Comparison of ENCODE assay signal across 15 mouse cellular contexts in genomic region chr2:27078312-27078711, GRCm38 (mm10). TPM values are rescaled to one million over a fixed set of nuclear protein-coding genes. Genes with fewer than 3 reads are reported as not detected.
DNase-seq lines count a peak whose midpoint lies in the region; ATAC-seq and TF ChIP-seq lines count a peak whose summit lies in the region.
"Had no signal": no experiment of that assay in that cellular context is flagged by ENCODE, and none has a peak within 500 bp of the region (broad histone marks: within the 10 kb centered on the region; RNA-seq: fewer than 3 reads in every experiment).

No protein-coding gene starts in this region.

- no peaks in the 10 kb centered on the region for H3K36me3 ChIP-seq in hindbrain, embryonic 12.5 days
- H3K36me3 ChIP-seq in hindbrain, embryonic 11.5 days (ENCODE audit: control insufficient read depth, insufficient read depth, low read length): no peaks in the 10 kb centered on the region
- no peaks in the 10 kb centered on the region for H3K36me3 ChIP-seq in stomach, embryonic 15.5 days
- no peaks in the 10 kb centered on the region for H3K36me3 ChIP-seq in stomach, postnatal 0 days (ENCODE audit: control insufficient read depth, insufficient read depth, low read length)
- H3K36me3 ChIP-seq in heart, embryonic 15.5 days: no peaks in the 10 kb centered on the region
- H3K36me3 ChIP-seq: embryonic facial prominence, embryonic 15.5 days; forebrain, embryonic 15.5 days; liver, embryonic 15.5 days had no signal

- no peak for DNase-seq in hindbrain, embryonic 11.5 days (ENCODE audit: low spot score)
- no peak for DNase-seq in stomach, postnatal 0 days (ENCODE audit: low spot score)
- peak; percentile 39 for DNase-seq in thymus, postnatal 25 days
- DNase-seq in left cerebral cortex, adult 2 months (ENCODE audit: extremely low spot score in 1 of 2, low spot score in 2 of 2): no peak
- DNase-seq: cerebellum, adult 9-10 months had no signal

- no peak overlapping the region for H3K27ac ChIP-seq in hindbrain, embryonic 12.5 days
- no peak overlapping the region for H3K27ac ChIP-seq in hindbrain, embryonic 11.5 days (ENCODE audit: low read depth, low read length)
- H3K27ac ChIP-seq in stomach, embryonic 15.5 days: peak overlapping the region; percentile 48
- no peak overlapping the region; the same call in 1 of the 2 replicates for H3K27ac ChIP-seq in stomach, postnatal 0 days (replicated peaks)
- 0 out of 2 replicates have a peak overlapping the region, but pooled peaks have one; percentile 51 for H3K27ac ChIP-seq in heart, embryonic 15.5 days
- no peak overlapping the region for H3K27ac ChIP-seq in left cerebral cortex, adult 2 months
- H3K27ac ChIP-seq: embryonic facial prominence, embryonic 15.5 days; liver, embryonic 15.5 days had no signal

- H3K9me3 ChIP-seq in hindbrain, embryonic 12.5 days (replicated peaks): no peaks in the 10 kb centered on the region
- H3K9me3 ChIP-seq in hindbrain, embryonic 11.5 days (ENCODE audit: control insufficient read depth, low read length): no peaks in the 10 kb centered on the region
- no peaks in the 10 kb centered on the region for H3K9me3 ChIP-seq in stomach, embryonic 15.5 days
- H3K9me3 ChIP-seq in stomach, postnatal 0 days (ENCODE audit: control insufficient read depth, low read length): no peaks in the 10 kb centered on the region
- no peaks in the 10 kb centered on the region for H3K9me3 ChIP-seq in heart, embryonic 15.5 days (replicated peaks)
- H3K9me3 ChIP-seq: embryonic facial prominence, embryonic 15.5 days; forebrain, embryonic 15.5 days; liver, embryonic 15.5 days had no signal

- 32% methylated on average over 2 of the region's 2 CpGs for WGBS in hindbrain, embryonic 12.5 days
- 33% methylated on average over 2 of the region's 2 CpGs for WGBS in hindbrain, embryonic 11.5 days
- 35% methylated on average over 2 of the region's 2 CpGs for WGBS in stomach, embryonic 15.5 days
- 51% methylated on average over 2 of the region's 2 CpGs for WGBS in stomach, postnatal 0 days
- 25% methylated on average over 2 of the region's 2 CpGs for WGBS in heart, embryonic 15.5 days

- TF ChIP-seq EP300 in stomach, postnatal 0 days (optimal IDR thresholded peaks at IDR 0.05): no peak

- no peak overlapping the region for H3K9ac ChIP-seq in hindbrain, embryonic 12.5 days
- no peak overlapping the region for H3K9ac ChIP-seq in hindbrain, embryonic 11.5 days (ENCODE audit: low read depth, low read length)
- H3K9ac ChIP-seq in stomach, embryonic 15.5 days: no peak overlapping the region
- H3K9ac ChIP-seq in stomach, postnatal 0 days (ENCODE audit: low read length): no peak overlapping the region
- no peak overlapping the region for H3K9ac ChIP-seq in heart, embryonic 15.5 days
- H3K9ac ChIP-seq: embryonic facial prominence, embryonic 15.5 days; forebrain, embryonic 15.5 days; liver, embryonic 15.5 days had no signal

- TF ChIP-seq CTCF in stomach, postnatal 0 days (IDR thresholded peaks at IDR 0.05; ENCODE audit: low read depth): no peak
- no peak for TF ChIP-seq CTCF in left cerebral cortex, adult 2 months (IDR thresholded peaks at IDR 0.05)

- peaks cover 13% of the 10 kb centered on the region; the same call in 1 of the 2 replicates for H3K27me3 ChIP-seq in hindbrain, embryonic 12.5 days
- no peaks in the 10 kb centered on the region for H3K27me3 ChIP-seq in hindbrain, embryonic 11.5 days (ENCODE audit: control insufficient read depth, insufficient read depth, low read length)
- peaks cover 13% of the 10 kb centered on the region; the same call in 1 of the 2 replicates for H3K27me3 ChIP-seq in stomach, embryonic 15.5 days (replicated peaks)
- H3K27me3 ChIP-seq in stomach, postnatal 0 days (ENCODE audit: control insufficient read depth, insufficient read depth, low read length): no peaks in the 10 kb centered on the region
- peaks cover 11% of the 10 kb centered on the region for H3K27me3 ChIP-seq in heart, embryonic 15.5 days
- H3K27me3 ChIP-seq: forebrain, embryonic 15.5 days had no signal

- no peak overlapping the region for H3K4me2 ChIP-seq in hindbrain, embryonic 12.5 days (replicated peaks)
- H3K4me2 ChIP-seq in hindbrain, embryonic 11.5 days (replicated peaks; ENCODE audit: low read depth, low read length): no peak overlapping the region
- no peak overlapping the region for H3K4me2 ChIP-seq in stomach, embryonic 15.5 days
- H3K4me2 ChIP-seq in stomach, postnatal 0 days (replicated peaks; ENCODE audit: low read depth): no peak overlapping the region
- H3K4me2 ChIP-seq in heart, embryonic 15.5 days: peak overlapping the region; percentile 51; the same call in 1 of the 2 replicates
- H3K4me2 ChIP-seq: forebrain, embryonic 15.5 days; liver, embryonic 15.5 days had no signal

- intact Hi-C loops in left cerebral cortex, adult 2 months (cut with DNase I): no loop called here

- ATAC-seq in hindbrain, embryonic 12.5 days (ENCODE audit: low FRiP score): 0 out of 2 replicates have a peak, but pooled peaks have one; percentile 6
- no peak for ATAC-seq in hindbrain, embryonic 11.5 days (ENCODE audit: low FRiP score)
- ATAC-seq in stomach, embryonic 15.5 days (ENCODE audit: insufficient read depth, low FRiP score, low read depth): no peak
- no peak for ATAC-seq in stomach, postnatal 0 days (ENCODE audit: low FRiP score, low TSS enrichment)
- ATAC-seq in heart, embryonic 15.5 days (replicated peaks; ENCODE audit: insufficient number of reproducible peaks, insufficient read depth, low FRiP score, low read depth): no peak
- no peak for ATAC-seq in activated CD4-positive, CD25-positive, alpha-beta regulatory T cell, adult 4 months

- peaks cover 32% of the 10 kb centered on the region for H3K4me1 ChIP-seq in hindbrain, embryonic 12.5 days
- H3K4me1 ChIP-seq in hindbrain, embryonic 11.5 days (replicated peaks; ENCODE audit: control insufficient read depth, insufficient read depth, low read length): peaks cover 6% of the 10 kb centered on the region; the same call in 1 of the 2 replicates
- H3K4me1 ChIP-seq in stomach, embryonic 15.5 days: peaks cover 24% of the 10 kb centered on the region
- peaks cover 5% of the 10 kb centered on the region; the same call in 1 of the 2 replicates for H3K4me1 ChIP-seq in stomach, postnatal 0 days (replicated peaks; ENCODE audit: control insufficient read depth, insufficient read depth)
- peaks cover 48% of the 10 kb centered on the region for H3K4me1 ChIP-seq in heart, embryonic 15.5 days (replicated peaks)

- H3K4me3 ChIP-seq in hindbrain, embryonic 12.5 days: no peak overlapping the region
- no peak overlapping the region for H3K4me3 ChIP-seq in hindbrain, embryonic 11.5 days (ENCODE audit: low read depth, low read length)
- no peak overlapping the region for H3K4me3 ChIP-seq in stomach, embryonic 15.5 days (replicated peaks)
- no peak overlapping the region for H3K4me3 ChIP-seq in stomach, postnatal 0 days (ENCODE audit: low read depth, low read length)
- no peak overlapping the region for H3K4me3 ChIP-seq in heart, embryonic 15.5 days
- no peak overlapping the region for H3K4me3 ChIP-seq in left cerebral cortex, adult 2 months
- H3K4me3 ChIP-seq: embryonic facial prominence, embryonic 15.5 days; forebrain, embryonic 15.5 days; liver, embryonic 15.5 days had no signal

RNA-seq across cellular contexts. Expression of gene Adamtsl2, which starts 0.9 kb away (rescaled TPM):
- 6.1 and 9.0 TPM in 2 replicates for polyA plus RNA-seq in hindbrain, embryonic 12.5 days (2016; fragmentation: Nextera tagmentation; extraction: Ambion mirVana)
- polyA plus RNA-seq in hindbrain, embryonic 11.5 days (2014; fragmentation: Nextera tagmentation; extraction: Ambion mirVana): 5.6 and 6.2 TPM in 2 replicates
- 3.0 and 3.8 TPM in 2 replicates for polyA plus RNA-seq in stomach, embryonic 15.5 days (2015; fragmentation: Nextera tagmentation; extraction: Ambion mirVana)
- polyA plus RNA-seq in stomach, postnatal 0 days (2015; fragmentation: Nextera tagmentation; extraction: Ambion mirVana): 1.4 and 3.4 TPM in 2 replicates
- 12.3 and 13.8 TPM in 2 replicates for polyA plus RNA-seq in heart, embryonic 15.5 days (2015; fragmentation: Nextera tagmentation; extraction: Ambion mirVana)
- 10 to 100 TPM; 16.2 to 21.4 TPM for total RNA-seq in left cerebral cortex, adult 2 months (2021)
- polyA plus RNA-seq in activated CD4-positive, CD25-positive, alpha-beta regulatory T cell, adult 4 months (2017; shearing (Covaris generic)): not detected

RNA-seq across cellular contexts. Expression of gene Mymk, which starts 6.3 kb away (rescaled TPM):
- 2.6 and 5.2 TPM in 2 replicates for polyA plus RNA-seq in hindbrain, embryonic 12.5 days (2016; fragmentation: Nextera tagmentation; extraction: Ambion mirVana)
- 1.9 and 3.6 TPM in 2 replicates for polyA plus RNA-seq in hindbrain, embryonic 11.5 days (2014; fragmentation: Nextera tagmentation; extraction: Ambion mirVana)
- 0.28 and 1.3 TPM in 2 replicates for polyA plus RNA-seq in stomach, embryonic 15.5 days (2015; fragmentation: Nextera tagmentation; extraction: Ambion mirVana)
- 0.55 and 1.1 TPM in 2 replicates for polyA plus RNA-seq in stomach, postnatal 0 days (2015; fragmentation: Nextera tagmentation; extraction: Ambion mirVana)
- 0.18 and 0.42 TPM in 2 replicates for polyA plus RNA-seq in heart, embryonic 15.5 days (2015; fragmentation: Nextera tagmentation; extraction: Ambion mirVana)
- total RNA-seq in left cerebral cortex, adult 2 months (2021): under 1 TPM in 1 of 2 experiments, not detected in 1; 0.75 TPM
- polyA plus RNA-seq in activated CD4-positive, CD25-positive, alpha-beta regulatory T cell, adult 4 months (2017; shearing (Covaris generic)): not detected
- polyA plus RNA-seq: intestine, embryonic 14.5 days; midbrain, embryonic 16.5 days; testis, adult 2 months had no signal

RNA-seq across cellular contexts. Expression of gene Slc2a6, which starts 50.5 kb away (rescaled TPM):
- 3.5 and 4.1 TPM in 2 replicates for polyA plus RNA-seq in hindbrain, embryonic 12.5 days (2016; fragmentation: Nextera tagmentation; extraction: Ambion mirVana)
- 1.1 and 2.3 TPM in 2 replicates for polyA plus RNA-seq in hindbrain, embryonic 11.5 days (2014; fragmentation: Nextera tagmentation; extraction: Ambion mirVana)
- 1.1 and 1.3 TPM in 2 replicates for polyA plus RNA-seq in stomach, embryonic 15.5 days (2015; fragmentation: Nextera tagmentation; extraction: Ambion mirVana)
- polyA plus RNA-seq in stomach, postnatal 0 days (2015; fragmentation: Nextera tagmentation; extraction: Ambion mirVana): 2.0 and 2.7 TPM in 2 replicates
- polyA plus RNA-seq in heart, embryonic 15.5 days (2015; fragmentation: Nextera tagmentation; extraction: Ambion mirVana): 0.26 and 0.57 TPM in 2 replicates
- total RNA-seq in left cerebral cortex, adult 2 months (2021): 10 to 100 TPM; 28.9 to 29.1 TPM
- 1 to 10 TPM; 2.1 to 3.2 TPM for polyA plus RNA-seq in activated CD4-positive, CD25-positive, alpha-beta regulatory T cell, adult 4 months (2017; shearing (Covaris generic))

Comparison
In these comparisons a context has a peak if more than half of its experiments do, and no peak if none do; other contexts are left out.
1. H3K27ac ChIP-seq: peak in stomach, embryonic 15.5 days (single experiment) and heart, embryonic 15.5 days (single experiment); none in hindbrain, embryonic 12.5 days (single experiment), hindbrain, embryonic 11.5 days (single experiment), stomach, postnatal 0 days (single experiment) and left cerebral cortex, adult 2 months (single experiment).